Mouse (Mus musculus): Measurements from ENCODE around the gene Nln. TPM values are rescaled to one million over a fixed set of nuclear protein-coding genes. Genes with fewer than 3 reads are reported as not detected.

Gene Nln
- polyA plus RNA-seq, 1 experiment, result 12.4 TPM

DNA sequence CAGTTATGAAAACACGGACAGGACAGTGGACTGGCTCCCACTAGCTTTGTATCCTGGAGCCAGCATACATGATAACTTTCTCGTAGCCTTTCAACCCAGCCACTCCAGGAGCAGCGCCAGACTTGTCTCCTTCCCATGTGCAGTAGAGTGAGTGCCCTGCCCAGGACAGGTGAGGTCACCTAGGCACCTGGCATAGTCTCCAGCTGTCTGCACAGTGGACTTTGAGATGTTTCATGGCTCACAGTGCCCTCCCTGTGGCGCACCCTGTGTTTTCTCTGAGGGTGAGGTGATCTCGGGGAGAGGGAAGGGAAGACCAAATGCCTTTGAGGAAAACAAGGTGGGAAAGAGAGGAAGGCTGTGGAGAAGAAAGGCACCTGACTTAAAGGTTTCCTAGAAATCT lies 80.3 kb downstream of the Nln start:
- no peak overlapping the region for H3K4me3 ChIP-seq (replicated peaks; ENCODE audit: control insufficient read depth, low read depth, low read length)
- 86% methylated on average over 5 of the region's 5 CpGs for WGBS
- no peak overlapping the region for H3K27ac ChIP-seq (ENCODE audit: control insufficient read depth, insufficient read depth, low read depth, low read length, poor library complexity)
- no peaks in the 10 kb centered on the region; the same call in 1 of the 2 replicates for H3K4me1 ChIP-seq (ENCODE audit: control insufficient read depth, insufficient read depth, low read length)
- TF ChIP-seq CTCF (IDR thresholded peaks at IDR 0.05; ENCODE audit: control insufficient read depth, insufficient read depth, low read length), result no peak
- no peak for TF ChIP-seq POLR2A (IDR thresholded peaks at IDR 0.05; ENCODE audit: borderline replicate concordance, control insufficient read depth, low read depth, low read length)

DNA sequence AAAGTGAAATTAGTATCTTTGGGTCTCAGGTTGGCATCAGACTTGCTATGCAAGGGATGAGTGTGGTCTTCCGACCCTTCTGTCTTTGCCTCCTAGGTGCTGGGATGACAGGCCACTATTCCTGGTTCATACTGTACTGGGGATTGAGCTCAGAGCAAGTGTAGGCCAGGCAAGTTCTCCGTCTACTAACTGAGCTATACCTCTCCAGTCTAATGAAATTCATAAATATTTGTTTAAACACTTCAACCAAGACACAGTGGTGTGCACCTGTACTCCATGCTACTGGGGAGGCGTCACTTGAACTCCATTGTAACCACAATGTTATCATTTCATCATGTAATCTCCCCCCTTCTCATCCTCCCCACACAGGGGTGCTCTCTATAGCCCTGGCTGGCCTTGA lies 82.9 kb downstream of the Nln start:
- no peaks in the 10 kb centered on the region for H3K4me1 ChIP-seq (ENCODE audit: control insufficient read depth, insufficient read depth, low read length)
- 78% methylated on average over 3 of the region's 3 CpGs for WGBS

DNA sequence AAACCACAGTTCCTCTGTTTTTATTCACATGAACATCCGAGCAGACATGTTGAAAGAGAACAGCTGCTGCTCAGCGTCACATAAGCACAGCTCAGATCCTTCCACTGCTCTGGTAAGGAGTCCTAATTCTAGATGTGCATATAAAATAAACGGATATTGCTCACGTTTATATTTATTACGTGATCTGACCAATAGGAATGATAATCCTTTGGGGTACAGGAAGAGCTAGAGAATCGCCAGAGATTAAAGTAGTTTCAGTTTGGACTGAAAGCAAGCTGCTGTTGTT lies 83.8 kb downstream of the Nln start:
- H3K4me3 ChIP-seq (replicated peaks; ENCODE audit: control insufficient read depth, low read depth, low read length), result no peak overlapping the region
- no peak for TF ChIP-seq POLR2A (IDR thresholded peaks at IDR 0.05; ENCODE audit: borderline replicate concordance, control insufficient read depth, low read depth, low read length)
- TF ChIP-seq CTCF (IDR thresholded peaks at IDR 0.05; ENCODE audit: control insufficient read depth, insufficient read depth, low read length), result no peak
- no peaks in the 10 kb centered on the region for H3K4me1 ChIP-seq (ENCODE audit: control insufficient read depth, insufficient read depth, low read length)
- H3K27ac ChIP-seq (ENCODE audit: control insufficient read depth, insufficient read depth, low read depth, low read length, poor library complexity), result no peak overlapping the region
- WGBS, result 63% methylated on average over 6 of the region's 6 CpGs

More for the DNA sequence above, 82.9 kb downstream of the Nln start:
- Histone ChIP-seq H3K27ac (ENCODE audit: control insufficient read depth, insufficient read depth, low read depth, low read length, poor library complexity) (no peak overlapping the region), H3K4me3 (replicated peaks; ENCODE audit: control insufficient read depth, low read depth, low read length) (no peak overlapping the region)
- no peak for TF ChIP-seq CTCF (IDR thresholded peaks at IDR 0.05; ENCODE audit: control insufficient read depth, insufficient read depth, low read length)
- TF ChIP-seq POLR2A (IDR thresholded peaks at IDR 0.05; ENCODE audit: borderline replicate concordance, control insufficient read depth, low read depth, low read length), result no peak

DNA sequence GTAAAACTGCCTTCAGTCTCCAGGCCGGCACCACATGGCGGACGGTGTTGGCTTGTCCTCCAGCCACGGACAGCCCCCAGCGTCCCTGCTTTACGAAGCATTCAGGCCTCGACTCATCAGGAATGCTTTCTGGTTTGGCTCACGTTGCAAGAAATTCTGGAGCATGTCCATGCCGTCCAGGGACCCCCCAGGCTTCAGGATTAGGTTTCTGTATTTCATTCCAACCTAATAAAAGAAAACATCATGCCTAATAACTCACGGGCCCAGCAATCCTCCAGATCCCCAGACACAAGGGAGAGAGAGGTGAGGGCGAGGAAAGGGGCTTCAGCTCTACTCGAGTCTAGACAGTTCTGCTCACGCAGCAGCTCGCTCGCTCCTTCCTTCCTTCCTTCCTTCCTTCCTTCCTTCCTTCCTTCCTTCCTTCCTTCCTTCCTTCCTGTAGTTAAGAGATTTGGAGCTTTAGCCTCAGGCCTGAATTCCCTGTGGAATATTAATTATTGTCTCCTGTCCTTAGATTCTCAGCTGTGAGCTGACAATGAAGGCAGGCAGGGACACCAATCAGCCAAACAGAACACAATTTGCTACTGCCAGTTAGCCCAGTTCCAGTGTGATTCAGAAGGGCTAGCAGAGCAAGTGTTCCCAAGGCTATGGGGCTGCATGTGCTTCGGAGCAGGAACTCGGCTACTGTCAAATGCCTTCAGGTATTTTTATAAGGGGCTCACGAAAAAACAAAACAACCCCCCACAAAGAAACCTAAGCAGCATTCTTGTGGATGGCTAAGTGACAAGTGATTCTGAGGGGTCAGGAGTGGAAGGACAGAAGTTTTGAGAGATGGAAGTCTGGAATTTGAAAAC lies 84.3 kb downstream of the Nln start:
- H3K27ac ChIP-seq (ENCODE audit: control insufficient read depth, insufficient read depth, low read depth, low read length, poor library complexity), result no peak overlapping the region
- no peak overlapping the region for H3K4me3 ChIP-seq (replicated peaks; ENCODE audit: control insufficient read depth, low read depth, low read length)
- 81% methylated on average over 18 of the region's 18 CpGs for WGBS
- no peaks in the 10 kb centered on the region for H3K4me1 ChIP-seq (ENCODE audit: control insufficient read depth, insufficient read depth, low read length)
- TF ChIP-seq POLR2A (IDR thresholded peaks at IDR 0.05; ENCODE audit: borderline replicate concordance, control insufficient read depth, low read depth, low read length) (no peak), CTCF (IDR thresholded peaks at IDR 0.05; ENCODE audit: control insufficient read depth, insufficient read depth, low read length) (no peak)

GRCm38 (mm10) chr13:104024275-104024674 lies 85.1 kb downstream of the Nln start:
- H3K4me3 ChIP-seq (replicated peaks; ENCODE audit: control insufficient read depth, low read depth, low read length), result no peak overlapping the region
- H3K4me1 ChIP-seq (ENCODE audit: control insufficient read depth, insufficient read depth, low read length), result no peaks in the 10 kb centered on the region
- H3K27ac ChIP-seq (ENCODE audit: control insufficient read depth, insufficient read depth, low read depth, low read length, poor library complexity), result no peak overlapping the region
- no peak for TF ChIP-seq POLR2A (IDR thresholded peaks at IDR 0.05; ENCODE audit: borderline replicate concordance, control insufficient read depth, low read depth, low read length)
- no peak for TF ChIP-seq CTCF (IDR thresholded peaks at IDR 0.05; ENCODE audit: control insufficient read depth, insufficient read depth, low read length)
- WGBS, result 84% methylated on average over 2 of the region's 2 CpGs

- no peaks in the 10 kb centered on the region for H3K4me1 ChIP-seq (ENCODE audit: control insufficient read depth, insufficient read depth, low read length)
- TF ChIP-seq CTCF (IDR thresholded peaks at IDR 0.05; ENCODE audit: control insufficient read depth, insufficient read depth, low read length) (no peak), POLR2A (IDR thresholded peaks at IDR 0.05; ENCODE audit: borderline replicate concordance, control insufficient read depth, low read depth, low read length) (no peak)
- whole genome bisulfite sequencing, result 91% methylated on average over 11 of the region's 11 CpGs
- H3K27ac ChIP-seq (ENCODE audit: control insufficient read depth, insufficient read depth, low read depth, low read length, poor library complexity), result no peak overlapping the region
- no peak overlapping the region for H3K4me3 ChIP-seq (replicated peaks; ENCODE audit: control insufficient read depth, low read depth, low read length)
These were observed 86.0 kb downstream of the Nln start for GRCm38 (mm10) chr13:104023356-104023911.

- Histone ChIP-seq H3K4me1 (ENCODE audit: control insufficient read depth, insufficient read depth, low read length) (no peaks in the 10 kb centered on the region), H3K27ac (ENCODE audit: control insufficient read depth, insufficient read depth, low read depth, low read length, poor library complexity) (no peak overlapping the region), H3K4me3 (replicated peaks; ENCODE audit: control insufficient read depth, low read depth, low read length) (no peak overlapping the region)
- TF ChIP-seq CTCF (IDR thresholded peaks at IDR 0.05; ENCODE audit: control insufficient read depth, insufficient read depth, low read length), result no peak
- no peak for TF ChIP-seq POLR2A (IDR thresholded peaks at IDR 0.05; ENCODE audit: borderline replicate concordance, control insufficient read depth, low read depth, low read length)
- 51% methylated on average over 7 of the region's 7 CpGs for WGBS
These were observed 90.8 kb downstream of the Nln start for GRCm38 (mm10) chr13:104018466-104019076.

GRCm38 (mm10) chr13:104015246-104016105 lies 93.9 kb downstream of the Nln start:
- Histone ChIP-seq H3K4me1 (ENCODE audit: control insufficient read depth, insufficient read depth, low read length) (no peaks in the 10 kb centered on the region; the same call in 1 of the 2 replicates), H3K27ac (ENCODE audit: control insufficient read depth, insufficient read depth, low read depth, low read length, poor library complexity) (no peak overlapping the region), H3K4me3 (replicated peaks; ENCODE audit: control insufficient read depth, low read depth, low read length) (no peak overlapping the region)
- WGBS, result 78% methylated on average over 18 of the region's 18 CpGs
- TF ChIP-seq POLR2A (IDR thresholded peaks at IDR 0.05; ENCODE audit: borderline replicate concordance, control insufficient read depth, low read depth, low read length), result no peak
- TF ChIP-seq CTCF (IDR thresholded peaks at IDR 0.05; ENCODE audit: control insufficient read depth, insufficient read depth, low read length), result no peak

Measured in bone marrow, adult 2 months (tissue).